Mouse (Mus musculus) C2C12 (cell line): ENCODE data around the gene Herc2.

ENCODE experiments used
- CTCF ChIP-seq: IDR thresholded peaks from one replicate; pipeline ENCODE4 v1.5.1; 2011; ENCODE audit not compliant: control insufficient read depth, insufficient read depth, insufficient read length
- MAX ChIP-seq: IDR thresholded peaks from one replicate; pipeline ENCODE4 v1.6.1; 2011; ENCODE audit warnings: mild to moderate bottlenecking, control low read depth
- MYOD1 ChIP-seq: IDR thresholded peaks from one replicate; pipeline ENCODE4 v1.6.1; 2011; ENCODE audit warnings: low read depth; ENCODE audit not compliant: control insufficient read depth, insufficient read length
- USF1 ChIP-seq: IDR thresholded peaks from one replicate; pipeline ENCODE4 v1.6.1; 2011; ENCODE audit warnings: low read depth, mild to moderate bottlenecking, control low read depth, moderate library complexity

GRCm38 (mm10) chr7:56083034-56083433 lies 33.0 kb downstream of the Herc2 start:
- TF ChIP-seq CTCF (no peak), USF1 (no peak), MAX (no peak), MYOD1 (no peak)
